8 mouse cellular contexts compared by ENCODE assay signal in genomic region chr6:125314231-125314563, GRCm38 (mm10). TPM values are rescaled to one million over a fixed set of nuclear protein-coding genes. Genes with fewer than 3 reads are reported as not detected.
DNase-seq lines count a peak whose midpoint lies in the region; ATAC-seq and TF ChIP-seq lines count a peak whose summit lies in the region.

No protein-coding gene starts in this region.

- H3K4me3 ChIP-seq in gastrocnemius, adult 2 months, result peak overlapping the region; percentile 78
- peak overlapping the region; percentile 56 for H3K4me3 ChIP-seq in C2C12 (ENCODE audit: insufficient read depth, poor library complexity, severe bottlenecking)
- H3K4me3 ChIP-seq in forebrain, embryonic 16.5 days (replicated peaks; ENCODE audit: low read length), result peak overlapping the region; percentile 29
- H3K4me3 ChIP-seq in liver, embryonic 16.5 days (ENCODE audit: low read depth, low read length), result peak overlapping the region; percentile 67

- no peak for TF ChIP-seq CTCF in gastrocnemius, adult 2 months (IDR thresholded peaks at IDR 0.05)
- no peak for TF ChIP-seq CTCF in C2C12 (IDR thresholded peaks at IDR 0.05; ENCODE audit: control insufficient read depth, insufficient read depth, insufficient read length)

- peak overlapping the region; percentile 46 for H3K4me2 ChIP-seq in forebrain, embryonic 16.5 days (ENCODE audit: low read length)
- H3K4me2 ChIP-seq in liver, embryonic 16.5 days (ENCODE audit: low read depth, low read length), result peak overlapping the region; percentile 49

- H3K9ac ChIP-seq in forebrain, embryonic 16.5 days (replicated peaks; ENCODE audit: low read depth, low read length), result peak overlapping the region; percentile 62
- peak overlapping the region; percentile 53 for H3K9ac ChIP-seq in liver, embryonic 16.5 days (ENCODE audit: low read depth, low read length)

- H3K9me3 ChIP-seq in forebrain, embryonic 16.5 days (ENCODE audit: control insufficient read depth, low read length), result no peaks in the 10 kb centered on the region
- no peaks in the 10 kb centered on the region for H3K9me3 ChIP-seq in liver, embryonic 16.5 days (replicated peaks; ENCODE audit: control insufficient read depth, low read length)

- H3ac ChIP-seq in C2C12 (ENCODE audit: control insufficient read depth, insufficient read length, low read depth), result peak overlapping the region; percentile 61

- peak overlapping the region; percentile 94 for H3K27ac ChIP-seq in gastrocnemius, adult 2 months
- no peak overlapping the region for H3K27ac ChIP-seq in forebrain, embryonic 16.5 days (ENCODE audit: low read length)
- H3K27ac ChIP-seq in liver, embryonic 16.5 days (ENCODE audit: low read length), result peak overlapping the region; percentile 53

- peaks cover 18% of the 10 kb centered on the region for H3K79me2 ChIP-seq in C2C12 (ENCODE audit: control insufficient read depth, insufficient read depth)

- peaks cover 11% of the 10 kb centered on the region for H3K4me1 ChIP-seq in forebrain, embryonic 16.5 days (replicated peaks; ENCODE audit: control insufficient read depth, insufficient read depth, low read length)
- peaks cover 7% of the 10 kb centered on the region for H3K4me1 ChIP-seq in liver, embryonic 16.5 days (ENCODE audit: control insufficient read depth, low read depth, low read length)

- WGBS in forebrain, embryonic 16.5 days, result 64% methylated on average over 7 of the region's 7 CpGs
- 49% methylated on average over 7 of the region's 7 CpGs for WGBS in liver, embryonic 16.5 days (ENCODE audit: insufficient replicate concordance)

- ATAC-seq in forebrain, embryonic 16.5 days, result peak; percentile 19
- no peak for ATAC-seq in liver, embryonic 16.5 days (ENCODE audit: low read depth)

- peaks cover 6% of the 10 kb centered on the region for H3K79me3 ChIP-seq in C2C12 (ENCODE audit: low read depth)

- intact Hi-C loops in gastrocnemius, adult 2 months (cut with DNase I), result no loop called here
- intact Hi-C loops in left cerebral cortex, postnatal 4 days (cut with DNase I), result no loop called here

- peaks cover 25% of the 10 kb centered on the region for H3K36me3 ChIP-seq in C2C12 (ENCODE audit: control insufficient read depth, insufficient read depth)
- H3K36me3 ChIP-seq in forebrain, embryonic 16.5 days (ENCODE audit: control insufficient read depth, insufficient read depth), result no peaks in the 10 kb centered on the region
- no peaks in the 10 kb centered on the region for H3K36me3 ChIP-seq in liver, embryonic 16.5 days (ENCODE audit: control insufficient read depth, insufficient read depth)

- no peak for DNase-seq in gastrocnemius, adult 2 months
- DNase-seq in gastrocnemius, postnatal 10 days, result no peak
- DNase-seq in embryo, embryonic 11 days, result no peak
- no peak for DNase-seq in right cerebral cortex, postnatal 4 days
- no peak for DNase-seq in left cerebral cortex, postnatal 4 days

- no peaks in the 10 kb centered on the region for H3K27me3 ChIP-seq in C2C12 (ENCODE audit: control insufficient read depth, insufficient read depth, insufficient read length)
- H3K27me3 ChIP-seq in forebrain, embryonic 16.5 days (replicated peaks; ENCODE audit: control insufficient read depth, insufficient read depth, low read length), result 0 out of 2 replicates have a peak, but pooled peaks cover 3% of the 10 kb centered on the region
- H3K27me3 ChIP-seq in liver, embryonic 16.5 days (ENCODE audit: control insufficient read depth, insufficient read depth, low read depth, low read length), result no peaks in the 10 kb centered on the region; the same call in 1 of the 2 replicates

TF ChIP-seq in C2C12, 6 proteins besides CTCF, POLR2A, EP300 and RAD21:
- TF ChIP-seq FOSL1 (IDR thresholded peaks at IDR 0.05; ENCODE audit: insufficient read depth, low read length, poor library complexity, severe bottlenecking), result no peak
- TF ChIP-seq MYOD1 (IDR thresholded peaks at IDR 0.05; ENCODE audit: control insufficient read depth, insufficient read length, low read depth), result no peak
- no peak for TF ChIP-seq USF1 (IDR thresholded peaks at IDR 0.05; ENCODE audit: low read depth)
- no peak for TF ChIP-seq MAX (IDR thresholded peaks at IDR 0.05)
- TF ChIP-seq MYOG (IDR thresholded peaks at IDR 0.05; ENCODE audit: control insufficient read depth, extremely low read depth, insufficient read length), result no peak
- TF ChIP-seq CEBPB (IDR thresholded peaks at IDR 0.05; ENCODE audit: low read depth), result no peak

RNA-seq across cellular contexts. Expression of gene Ltbr, which starts 0.5 kb away (rescaled TPM):
- 10 to 100 TPM; 20.3 to 21.2 TPM for total RNA-seq in gastrocnemius, adult 2 months (2021)
- 10 to 100 TPM; 34.0 to 36.1 TPM for total RNA-seq in gastrocnemius, postnatal 10 days (2021)
- polyA plus RNA-seq in C2C12 (2012; fragmentation: generic; extraction: Trizol), result 83.0 TPM
- 10.4 and 11.6 TPM in 2 replicates for polyA plus RNA-seq in forebrain, embryonic 16.5 days (2015; fragmentation: Nextera tagmentation; extraction: Ambion mirVana)
- 22.3 and 22.5 TPM in 2 replicates for polyA plus RNA-seq in liver, embryonic 16.5 days (2015; fragmentation: Nextera tagmentation; extraction: Ambion mirVana)
- 10 to 100 TPM in 1 of 2 experiments, 1 to 10 TPM in 1; 9.6 to 10.7 TPM for total RNA-seq in left cerebral cortex, postnatal 4 days (2021)

RNA-seq across cellular contexts. Expression of gene Scnn1a, which starts 6.3 kb away (rescaled TPM):
- total RNA-seq in gastrocnemius, adult 2 months (2021), result under 1 TPM; 0.10 to 0.14 TPM
- total RNA-seq in gastrocnemius, postnatal 10 days (2021), result under 1 TPM; 0.31 to 0.43 TPM
- polyA plus RNA-seq in C2C12 (2012; fragmentation: generic; extraction: Trizol), result 0.16 TPM
- 0.34 and 0.39 TPM in 2 replicates for polyA plus RNA-seq in forebrain, embryonic 16.5 days (2015; fragmentation: Nextera tagmentation; extraction: Ambion mirVana)
- polyA plus RNA-seq in liver, embryonic 16.5 days (2015; fragmentation: Nextera tagmentation; extraction: Ambion mirVana), result 0.61 and 0.74 TPM in 2 replicates
- total RNA-seq in left cerebral cortex, postnatal 4 days (2021), result 1 to 10 TPM; 1.5 to 2.1 TPM

RNA-seq across cellular contexts. Expression of gene Tuba3a, which starts 28.4 kb away (rescaled TPM):
- total RNA-seq in gastrocnemius, adult 2 months (2021), result not detected
- not detected for total RNA-seq in gastrocnemius, postnatal 10 days (2021)
- 0.05 TPM for polyA plus RNA-seq in C2C12 (2012; fragmentation: generic; extraction: Trizol)
- polyA plus RNA-seq in forebrain, embryonic 16.5 days (2015; fragmentation: Nextera tagmentation; extraction: Ambion mirVana), result not detected in 2 replicates
- polyA plus RNA-seq in liver, embryonic 16.5 days (2015; fragmentation: Nextera tagmentation; extraction: Ambion mirVana), result not detected in 2 replicates
- not detected for total RNA-seq in left cerebral cortex, postnatal 4 days (2021)

RNA-seq across cellular contexts. Expression of gene Tnfrsf1a, which starts 35.0 kb away (rescaled TPM):
- 10 to 100 TPM; 25.8 to 26.2 TPM for total RNA-seq in gastrocnemius, adult 2 months (2021)
- 10 to 100 TPM; 43.8 to 58.8 TPM for total RNA-seq in gastrocnemius, postnatal 10 days (2021)
- polyA plus RNA-seq in C2C12 (2012; fragmentation: generic; extraction: Trizol), result 65.4 TPM
- polyA plus RNA-seq in forebrain, embryonic 16.5 days (2015; fragmentation: Nextera tagmentation; extraction: Ambion mirVana), result 13.2 and 18.2 TPM in 2 replicates
- polyA plus RNA-seq in liver, embryonic 16.5 days (2015; fragmentation: Nextera tagmentation; extraction: Ambion mirVana), result 30.5 and 32.8 TPM in 2 replicates
- 10 to 100 TPM; 11.2 to 12.0 TPM for total RNA-seq in left cerebral cortex, postnatal 4 days (2021)
